Mouse (Mus musculus) thymus, postnatal 36 days (tissue): ENCODE results near the gene Ctbp2.

Experiments used
- DNase-seq, 2 experiments: peaks; one replicate each; pipeline ENCODE4 v3.0.0; 2022; ENCODE audit warnings: mixed read lengths in 2 of 2

Ctbp2 gene

GRCm38 (mm10) chr7:133039556-133040255, 84.4 kb downstream of the Ctbp2 start:
- no peak for DNase-seq

DNA sequence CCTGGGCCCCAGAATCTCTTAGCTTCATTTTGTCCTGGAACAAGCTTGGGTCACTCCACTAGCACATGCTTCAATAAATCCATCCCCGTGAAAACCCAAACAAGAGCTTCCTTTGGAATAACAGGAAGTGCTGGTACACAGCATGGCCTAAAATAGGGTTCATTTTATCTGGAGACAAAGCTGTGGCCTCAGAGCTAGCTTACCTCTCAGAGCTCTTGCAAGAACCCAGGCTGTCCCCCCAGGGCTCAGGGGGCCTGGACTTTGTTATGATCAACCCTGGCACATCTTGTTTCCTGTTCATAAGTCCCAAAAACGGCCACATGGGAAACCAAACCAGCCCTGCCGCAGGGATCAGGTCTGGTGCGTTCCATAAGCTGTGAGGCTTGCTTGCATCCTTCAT, 86.5 kb downstream of the Ctbp2 start:
- no peak for DNase-seq

- DNase-seq = no peak
Measured at GRCm38 (mm10) chr7:133037217-133037616, 86.9 kb downstream of the Ctbp2 start.

DNA sequence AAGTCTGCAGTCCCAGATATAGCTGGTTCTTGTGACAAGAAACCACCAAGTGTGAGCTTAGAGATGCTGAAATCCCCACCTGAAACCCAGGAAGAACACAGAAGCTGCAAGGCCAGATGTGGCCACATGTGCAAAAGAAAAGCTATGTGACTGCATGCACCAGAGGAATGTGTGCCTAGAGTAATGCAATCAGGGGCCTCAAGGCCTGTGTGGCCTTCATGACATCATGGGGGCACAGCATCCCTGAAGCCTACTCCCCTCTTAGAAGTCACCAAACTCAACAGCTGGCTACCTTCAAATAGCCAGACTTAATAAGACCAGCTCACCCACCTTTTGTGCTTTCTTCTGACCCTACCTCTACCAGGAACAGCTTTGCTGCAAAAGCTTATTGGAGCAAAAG, 88.3 kb downstream of the Ctbp2 start:
- no peak for DNase-seq

DNA sequence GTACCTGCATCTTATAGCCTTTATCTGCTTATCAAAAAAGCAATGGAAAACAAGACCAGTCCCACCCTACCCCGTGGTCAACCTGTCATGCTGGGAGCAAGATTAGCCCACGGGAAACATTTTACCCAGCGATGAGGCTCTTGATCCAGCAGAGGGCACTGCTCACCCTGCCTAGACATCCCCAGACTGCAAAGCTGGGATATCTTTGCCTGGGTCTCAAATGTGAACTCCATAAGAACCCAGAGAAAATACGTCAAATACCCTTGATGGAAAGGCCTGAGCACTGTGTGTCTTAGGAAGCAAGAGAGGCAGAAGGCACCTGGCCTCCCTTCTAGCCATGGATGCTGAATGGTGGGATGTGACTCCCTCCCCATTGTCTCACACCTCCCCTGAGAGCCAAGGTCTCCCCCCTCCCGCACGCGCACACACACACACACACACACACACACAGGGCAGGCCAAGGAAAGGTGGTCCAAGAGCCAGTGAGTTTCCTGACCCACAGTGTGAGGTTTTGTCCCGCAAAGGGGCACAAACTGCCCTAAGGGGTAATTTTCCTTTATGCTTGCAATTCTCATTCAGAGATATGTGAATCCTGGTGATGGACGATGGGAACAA, 91.5 kb downstream of the Ctbp2 start:
- DNase-seq = no peak

DNA sequence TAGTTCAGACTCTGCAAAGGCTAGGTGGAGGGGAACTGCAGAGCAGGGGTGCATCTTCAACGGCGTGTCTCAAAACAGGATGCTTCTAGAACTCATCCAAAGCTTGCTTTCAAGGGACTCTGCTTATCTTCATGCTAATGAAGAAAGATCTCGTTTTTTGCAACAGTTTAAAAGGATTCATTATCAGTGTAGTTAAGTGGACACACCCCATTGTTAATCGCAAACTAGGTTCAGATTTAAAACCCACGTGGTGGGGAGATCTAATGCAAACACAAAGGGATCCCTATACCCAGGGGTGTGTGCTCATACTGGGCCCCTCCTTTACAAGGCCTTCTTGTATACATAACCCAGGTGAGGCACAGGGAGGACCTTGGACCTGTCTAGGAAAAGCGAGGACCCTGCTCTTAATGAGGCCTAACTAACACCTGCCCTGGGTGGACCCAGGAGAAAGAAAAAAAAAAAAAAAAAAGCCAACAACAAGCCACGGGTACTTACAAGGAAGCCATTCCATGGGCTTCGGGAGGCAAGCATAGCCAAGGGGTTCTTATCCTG, 94.6 kb downstream of the Ctbp2 start:
- no peak for DNase-seq

GRCm38 (mm10) chr7:133029004-133029403, 95.2 kb downstream of the Ctbp2 start:
- DNase-seq = no peak

DNA sequence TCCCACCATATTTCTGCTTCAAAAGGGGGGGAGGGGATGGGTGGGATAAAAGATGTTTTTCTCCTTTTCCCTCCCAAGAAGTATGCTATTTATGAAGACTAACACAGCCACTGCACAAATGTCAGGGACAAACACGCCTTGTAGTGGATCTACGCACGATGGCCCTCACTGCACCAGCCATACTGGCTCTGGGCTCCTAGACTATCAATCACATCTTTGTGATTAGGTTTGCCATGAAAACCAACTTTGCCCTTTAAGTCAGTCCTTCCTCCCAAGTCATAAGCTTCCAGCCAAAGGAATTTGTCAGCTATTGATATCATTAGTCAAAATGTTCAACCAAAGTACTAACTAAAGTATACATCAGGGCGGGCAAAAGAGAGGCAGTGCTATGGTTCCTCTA, 96.2 kb downstream of the Ctbp2 start:
- no peak for DNase-seq

DNA sequence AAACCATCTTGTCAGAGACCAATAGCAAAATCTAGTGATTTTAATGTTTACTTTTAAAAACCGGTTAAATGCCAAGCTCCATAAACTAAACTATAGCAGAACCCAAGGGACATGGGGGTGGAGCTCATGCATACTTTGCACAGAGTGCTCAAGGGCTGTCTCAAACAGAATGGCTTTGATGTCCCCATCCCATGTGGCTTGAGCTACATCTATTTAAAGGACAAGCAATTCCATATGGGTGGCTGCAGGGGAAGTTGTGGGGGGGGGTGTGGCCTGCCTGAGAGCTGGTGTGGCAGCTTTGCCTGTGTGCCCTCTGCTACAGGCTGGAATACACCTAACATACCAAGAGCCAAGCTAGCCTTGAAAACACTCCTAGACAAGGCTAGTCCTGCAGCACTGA, 99.5 kb downstream of the Ctbp2 start:
- no peak for DNase-seq

DNA sequence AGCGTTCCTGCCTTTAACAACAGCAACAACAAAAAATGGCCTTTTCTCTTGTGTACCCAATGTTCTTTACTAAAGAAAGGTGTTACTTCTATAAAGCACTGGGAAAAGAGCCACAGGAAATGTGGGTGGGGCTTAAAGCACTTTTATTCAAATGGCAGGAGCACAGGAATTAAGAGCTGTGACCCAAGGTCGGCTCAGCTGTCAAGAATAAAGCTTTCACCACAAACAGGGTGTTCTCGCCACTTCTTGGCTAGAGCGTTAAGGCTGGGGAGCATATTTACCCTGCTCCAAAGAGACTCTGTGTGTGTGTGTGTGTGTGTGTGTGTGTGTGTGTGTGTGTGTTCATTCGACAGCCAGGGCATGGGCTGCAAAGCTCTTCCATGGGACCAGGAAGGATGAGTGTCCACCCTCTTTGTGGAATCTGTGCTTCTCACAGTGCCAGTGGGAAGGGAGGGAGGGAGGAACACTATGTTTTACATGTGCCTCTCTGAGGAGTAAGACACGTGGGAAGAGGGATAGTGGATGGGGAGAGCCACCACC, 104.6 kb downstream of the Ctbp2 start:
- DNase-seq = no peak

GRCm38 (mm10) chr7:133018961-133019360, 105.2 kb downstream of the Ctbp2 start:
- no peak for DNase-seq

DNA sequence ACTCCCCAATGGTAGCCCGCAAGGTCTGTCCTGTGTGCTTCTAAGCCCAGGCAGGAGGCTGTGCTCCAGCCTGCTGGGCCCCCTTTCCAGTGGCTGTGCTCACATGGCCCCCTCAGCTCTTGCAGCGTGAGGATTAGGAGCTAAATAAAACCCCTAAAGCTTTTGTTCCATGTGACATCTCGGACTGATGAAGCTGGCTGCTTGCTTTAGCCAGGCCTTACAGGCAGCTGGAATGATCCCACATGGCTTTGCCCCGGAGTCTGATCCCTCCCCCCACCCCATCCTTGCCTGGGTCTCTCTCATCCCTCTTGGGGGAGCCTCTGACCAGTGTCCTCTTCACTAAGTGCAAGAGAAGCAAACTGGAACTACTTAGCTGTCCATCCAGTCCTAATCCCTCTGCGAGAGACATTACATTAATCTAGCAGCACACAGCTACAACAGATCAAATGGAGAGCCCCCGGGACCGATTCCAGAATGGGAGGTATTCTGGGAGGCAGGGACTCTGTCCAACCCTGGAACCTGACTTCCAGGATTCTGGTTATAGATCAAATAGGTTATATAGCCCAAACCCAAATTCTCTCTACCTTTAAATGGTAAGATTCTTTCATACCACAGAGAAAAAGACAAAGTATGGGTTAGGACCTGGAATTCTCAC, 108.6 kb downstream of the Ctbp2 start:
- no peak for DNase-seq

GRCm38 (mm10) chr7:133014631-133015030, 109.5 kb downstream of the Ctbp2 start:
- DNase-seq = no peak

GRCm38 (mm10) chr7:133013923-133014322, 110.2 kb downstream of the Ctbp2 start:
- DNase-seq = no peak

DNA sequence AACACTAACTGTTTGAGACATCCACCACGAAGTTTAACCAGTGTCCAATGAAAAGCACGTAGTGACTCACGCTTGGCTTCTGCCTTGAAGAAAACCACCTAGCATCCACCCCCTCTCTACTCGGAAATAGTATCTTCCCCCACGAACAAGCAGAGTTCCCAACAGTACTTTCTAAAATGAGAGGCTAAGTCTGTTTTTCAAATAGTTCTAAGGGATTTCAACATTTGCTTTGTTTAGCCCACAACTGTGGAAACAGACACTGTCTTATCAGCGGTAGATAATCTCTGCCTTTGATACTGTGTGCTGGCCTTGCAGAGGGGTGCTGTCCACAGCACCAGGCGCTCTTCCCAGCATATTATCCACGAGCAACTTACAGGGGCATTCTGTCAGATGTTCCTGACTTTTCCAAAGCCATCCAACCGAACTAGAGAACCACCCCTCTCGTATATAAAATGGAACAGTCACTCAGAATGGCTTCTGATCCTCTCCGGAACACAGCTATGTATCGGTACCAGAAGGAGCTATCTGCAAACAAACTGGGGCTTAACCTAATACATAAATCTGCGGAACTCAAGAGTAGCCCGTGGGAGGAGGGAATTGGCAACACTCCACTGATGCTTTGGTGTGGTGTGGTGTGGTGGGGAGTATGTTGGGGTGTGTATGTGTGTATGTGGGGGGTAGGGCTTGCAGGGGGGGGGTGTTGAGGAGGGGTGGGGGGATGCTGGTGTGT, 111.4 kb downstream of the Ctbp2 start:
- no peak for DNase-seq

DNA sequence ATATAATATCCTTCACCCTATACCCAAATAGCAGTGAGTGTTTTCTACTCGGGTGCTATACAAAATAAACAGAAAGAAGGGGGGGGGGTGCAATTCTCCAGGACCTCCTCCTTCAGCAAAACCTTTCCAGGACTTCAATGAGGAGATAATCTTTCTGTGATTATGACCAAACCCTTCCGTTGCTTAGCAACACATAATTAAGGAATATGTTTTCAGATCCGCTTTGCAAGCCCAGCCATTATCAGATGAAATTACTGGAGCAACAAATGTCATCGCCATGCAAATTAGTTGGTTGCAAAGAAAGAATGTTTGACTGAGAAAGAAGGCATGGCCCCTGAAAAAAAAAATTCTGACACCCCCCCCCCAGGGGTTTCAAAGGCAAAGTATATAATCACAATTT, 112.5 kb downstream of the Ctbp2 start:
- DNase-seq = no peak

- no peak for DNase-seq
Measured at GRCm38 (mm10) chr7:133011191-133011590, 113.0 kb downstream of the Ctbp2 start.

GRCm38 (mm10) chr7:133010477-133010876, 113.7 kb downstream of the Ctbp2 start:
- DNase-seq = no peak

DNA sequence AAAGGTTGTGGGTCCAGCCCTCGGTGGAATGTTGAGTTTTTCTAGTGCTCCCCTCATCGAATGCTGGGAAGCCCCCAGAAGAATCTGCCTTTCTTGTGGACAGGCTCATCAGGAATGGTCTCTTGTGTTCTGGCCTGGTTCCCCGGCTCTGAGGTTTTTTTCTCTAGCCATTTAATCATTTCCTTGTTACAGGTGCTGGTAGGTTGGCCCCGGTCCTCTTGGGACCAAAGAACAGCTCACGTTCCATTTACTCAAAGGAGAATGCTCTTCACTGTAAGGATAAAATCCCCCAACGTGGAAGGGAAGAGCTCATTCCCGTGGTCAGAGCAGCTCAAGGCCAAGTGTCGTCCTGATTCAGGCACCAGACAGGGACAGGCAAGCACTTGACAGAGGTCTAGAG, 114.5 kb downstream of the Ctbp2 start:
- no peak for DNase-seq

- DNase-seq = no peak
Measured at GRCm38 (mm10) chr7:133008663-133009062, 115.5 kb downstream of the Ctbp2 start.

GRCm38 (mm10) chr7:133007343-133007742, 116.8 kb downstream of the Ctbp2 start:
- no peak for DNase-seq

DNA sequence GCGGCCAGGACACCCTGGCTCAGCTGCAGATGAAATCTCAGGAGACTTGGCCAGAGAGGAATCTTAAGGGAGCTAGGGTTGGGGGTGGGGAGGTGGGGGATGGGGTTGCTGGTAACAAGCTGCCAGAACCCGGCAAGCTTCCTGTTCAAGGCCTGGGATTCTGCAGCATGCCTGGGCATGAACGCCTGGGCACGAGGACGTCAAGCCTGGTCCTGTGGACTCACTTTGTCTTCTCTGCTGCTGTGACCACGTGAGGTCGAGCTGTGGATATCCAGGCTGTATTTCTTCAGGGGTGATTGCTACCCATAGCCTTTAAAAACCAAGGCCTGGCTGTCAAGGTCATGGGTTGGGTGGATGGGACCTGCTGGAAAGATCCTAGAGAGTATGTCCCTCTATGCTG, 118.4 kb downstream of the Ctbp2 start:
- DNase-seq = no peak

DNA sequence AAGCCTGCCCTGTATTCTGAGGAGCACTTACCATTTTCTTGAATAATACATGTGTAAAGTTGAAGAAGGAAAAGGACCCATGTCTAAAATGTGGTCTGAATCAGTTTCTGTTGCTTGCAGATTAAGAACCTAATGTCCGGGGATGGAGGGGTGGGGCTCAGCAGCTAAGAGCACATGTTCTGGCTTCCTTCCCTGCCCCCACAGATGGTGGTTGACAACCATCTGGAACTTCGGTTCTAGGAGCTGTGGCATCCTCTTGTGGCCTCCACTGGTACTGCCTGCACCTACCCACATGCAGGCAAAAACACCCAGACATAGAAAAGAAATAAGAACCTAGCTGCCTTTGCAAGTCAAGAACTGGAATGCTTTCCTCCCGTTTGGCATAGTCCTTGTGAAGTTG, 120.7 kb downstream of the Ctbp2 start:
- peak; percentile 65 to 68 for DNase-seq
